Mouse (Mus musculus) adrenal gland, postnatal 25 days (tissue): Measurements from ENCODE around the gene Rsbn1l. TPM values are rescaled to one million over a fixed set of nuclear protein-coding genes. Genes with fewer than 3 reads are reported as not detected.
"Not testable (repeated sequence)": the region's sequence is repeated elsewhere in the genome, so short reads cannot be mapped to it uniquely, and the experiment has no call there.

Source experiments
- DNase-seq: peaks from one replicate; pipeline ENCODE4 v3.0.0; 2021; ENCODE audit warnings: mixed read lengths
- total RNA-seq: library from RNA; stranded (reverse); gene quantifications from 2 replicates; pipeline ENCODE4 v1.2.3, GENCODE M21; 2021

Rsbn1l gene
- total RNA-seq, 1 experiment from 2014 or later = 19.3 TPM

DNA sequence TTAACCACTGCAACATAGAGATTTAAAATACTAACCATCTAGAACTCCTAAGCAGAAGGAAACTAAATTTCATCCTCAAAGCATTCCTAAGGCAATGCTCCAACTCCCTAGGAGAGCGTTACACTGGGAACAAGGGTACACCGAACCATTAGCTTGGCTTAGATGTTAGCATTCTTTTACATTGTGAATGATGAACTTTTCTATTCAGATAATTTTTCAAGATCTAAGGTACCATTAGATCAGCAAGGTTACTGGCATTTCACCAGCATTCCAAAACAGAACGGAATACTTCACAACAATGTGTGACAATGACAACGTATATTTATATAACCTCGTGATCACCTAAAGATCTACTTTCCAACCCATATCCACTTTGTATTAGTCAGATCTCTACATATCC is 6.1 kb downstream of the Rsbn1l start:
- no peak for DNase-seq

DNA sequence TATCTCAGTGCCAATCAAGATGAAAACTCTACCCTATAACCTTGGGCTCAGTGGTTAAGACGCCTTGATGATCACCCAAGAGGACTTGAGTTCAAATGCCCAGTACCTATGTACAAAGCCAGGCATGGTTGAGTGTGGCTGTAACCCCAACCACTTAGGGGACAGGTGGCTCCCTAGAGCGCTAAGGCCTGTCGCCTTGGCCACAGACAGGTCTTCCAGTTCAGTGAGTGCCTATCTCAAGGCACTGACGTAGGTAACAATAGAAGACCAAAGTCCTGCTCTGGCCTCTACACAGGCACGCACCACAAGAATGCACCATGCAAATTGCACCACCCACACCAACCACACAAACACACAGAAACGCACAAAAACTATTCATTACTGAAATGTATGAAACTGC is 9.3 kb downstream of the Rsbn1l start:
- no peak for DNase-seq

DNA sequence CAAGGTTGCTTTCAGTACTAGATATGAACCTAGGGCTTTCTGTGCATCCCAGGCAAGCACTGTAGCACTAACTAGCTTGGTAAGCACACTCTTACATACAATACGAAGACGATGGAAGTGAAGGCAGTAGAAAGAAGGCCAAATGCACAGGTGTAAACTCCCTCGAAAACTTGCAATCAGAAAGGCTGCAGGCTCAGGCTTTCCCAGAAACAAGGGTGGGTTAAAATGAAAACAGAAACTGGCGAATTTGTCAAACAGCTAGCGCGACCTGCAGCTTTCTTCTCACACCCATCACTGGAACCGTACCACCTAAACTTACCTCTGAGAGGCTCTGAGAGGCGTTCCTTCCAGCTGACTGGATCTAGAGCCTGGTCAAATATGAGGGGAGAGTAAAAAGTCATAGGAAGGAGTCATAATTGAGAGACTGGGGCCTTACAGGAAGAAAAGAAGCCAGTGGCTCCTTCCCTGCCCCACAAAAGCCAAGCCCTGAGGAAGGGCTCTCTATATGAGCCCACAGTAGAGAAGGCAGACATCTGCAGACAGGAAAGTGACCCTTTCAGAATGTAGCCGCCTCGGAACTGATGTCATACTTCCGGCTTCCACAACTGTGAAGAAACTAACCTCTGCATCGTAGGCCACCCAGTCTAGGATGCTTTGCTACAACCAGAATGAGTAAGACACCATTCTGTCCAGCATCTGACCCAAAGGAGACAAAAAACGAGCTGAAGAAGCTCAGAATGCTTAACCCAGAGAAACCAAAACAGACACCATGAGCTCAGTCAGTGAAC is 11.0 kb downstream of the Rsbn1l start:
- no peak for DNase-seq

DNA sequence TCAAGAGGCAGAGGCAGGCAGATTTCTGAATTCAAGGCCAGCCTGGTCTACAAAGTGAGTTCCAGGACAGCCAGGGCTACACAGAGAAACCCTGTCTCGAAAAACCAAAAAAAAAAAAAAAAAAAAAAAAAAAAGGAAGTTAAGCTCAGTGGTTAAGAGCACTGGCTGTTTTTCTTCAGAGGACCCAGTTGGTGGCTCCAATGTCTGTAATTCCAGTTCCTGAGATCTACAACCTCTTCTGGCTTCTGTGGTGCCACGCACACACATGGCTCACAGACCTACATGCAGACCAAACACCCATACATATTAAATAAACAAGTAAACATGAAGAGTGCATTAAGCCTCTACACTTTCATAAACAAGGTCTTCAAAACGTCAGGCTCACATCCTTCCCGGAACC is 12.4 kb downstream of the Rsbn1l start:
- not testable (repeated sequence) for DNase-seq

DNA sequence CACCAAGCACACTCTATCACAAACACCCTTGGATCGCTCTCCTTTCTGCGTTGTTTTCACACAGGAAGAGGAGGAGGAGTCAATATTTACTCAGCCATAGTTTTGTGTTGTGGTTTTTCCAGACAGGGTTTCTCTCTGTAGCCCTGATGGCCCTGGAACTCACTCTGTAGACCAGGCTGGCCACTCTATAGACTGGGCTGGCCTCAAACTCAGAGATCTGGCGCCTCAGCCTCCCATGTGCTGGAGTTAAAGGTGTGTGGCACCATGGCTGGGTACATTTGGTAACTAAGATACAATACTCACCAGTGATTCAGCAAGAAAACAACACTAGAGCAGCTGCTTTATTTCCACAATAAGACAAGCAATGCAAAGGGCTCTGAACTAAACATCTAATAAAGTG is 13.7 kb downstream of the Rsbn1l start:
- no peak for DNase-seq

DNA sequence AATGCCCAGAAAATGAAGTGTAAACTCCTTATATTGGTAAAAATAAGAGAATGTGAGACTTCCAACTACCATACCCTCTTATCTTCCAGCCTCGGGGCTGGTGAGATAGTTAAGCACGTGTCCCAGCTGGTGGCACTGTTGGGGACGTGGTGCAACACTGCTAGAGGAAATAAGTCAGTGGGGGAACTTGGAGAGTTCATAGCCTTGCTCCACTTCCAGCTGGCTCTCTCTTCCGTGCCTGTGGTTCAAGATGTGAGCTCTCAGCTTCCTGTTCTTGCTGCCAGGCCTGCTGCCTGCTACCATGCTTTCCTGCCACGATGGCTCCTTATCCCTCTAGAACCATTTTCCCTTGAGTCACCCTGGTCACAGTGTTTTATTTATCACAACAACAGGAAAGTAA is 15.0 kb downstream of the Rsbn1l start:
- DNase-seq = no peak

DNA sequence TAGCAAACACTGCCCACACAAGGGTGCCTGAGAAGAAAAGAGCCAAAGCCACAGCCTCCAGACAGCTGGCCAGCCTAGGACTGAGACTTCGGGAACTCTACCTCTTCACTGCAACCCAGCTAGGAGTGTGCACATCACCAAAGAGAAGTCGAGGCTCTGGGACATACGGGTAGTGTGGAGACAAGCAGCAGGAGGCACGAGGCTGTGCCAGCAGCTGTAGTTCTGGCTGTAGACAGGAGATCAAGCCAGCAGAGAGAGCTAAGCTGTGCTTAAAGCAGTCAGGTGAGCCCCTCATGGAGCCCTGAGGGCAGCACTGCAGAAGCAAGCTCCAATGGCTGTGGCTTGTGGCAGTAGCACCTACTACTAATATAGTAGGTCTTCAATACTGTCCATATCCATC is 15.5 kb downstream of the Rsbn1l start:
- DNase-seq = no peak

DNA sequence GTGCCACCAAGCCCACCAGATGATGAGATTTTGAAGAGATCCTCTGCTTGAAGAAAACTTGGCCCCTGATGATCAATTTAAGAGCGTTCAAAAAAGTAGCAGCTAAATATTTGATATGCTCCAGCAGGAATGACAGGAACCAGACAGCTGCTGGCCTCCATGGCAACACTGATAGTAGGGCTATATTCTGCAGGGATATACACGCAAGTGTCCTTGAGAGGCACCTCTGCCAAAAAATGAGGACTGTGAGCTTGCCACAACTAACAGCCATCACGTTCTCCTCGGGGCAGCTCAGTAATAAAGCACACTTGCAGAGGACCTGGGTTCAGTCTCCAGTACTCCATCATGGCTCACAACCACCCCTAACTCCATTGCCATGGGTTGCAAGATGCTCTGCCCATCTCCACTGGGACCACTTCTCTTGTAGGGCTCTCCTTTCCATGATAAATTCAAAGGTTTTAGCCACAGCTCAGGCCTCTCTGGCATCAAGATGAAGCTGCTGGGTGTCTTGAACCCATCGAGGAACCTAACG is 16.1 kb downstream of the Rsbn1l start:
- no peak for DNase-seq

DNA sequence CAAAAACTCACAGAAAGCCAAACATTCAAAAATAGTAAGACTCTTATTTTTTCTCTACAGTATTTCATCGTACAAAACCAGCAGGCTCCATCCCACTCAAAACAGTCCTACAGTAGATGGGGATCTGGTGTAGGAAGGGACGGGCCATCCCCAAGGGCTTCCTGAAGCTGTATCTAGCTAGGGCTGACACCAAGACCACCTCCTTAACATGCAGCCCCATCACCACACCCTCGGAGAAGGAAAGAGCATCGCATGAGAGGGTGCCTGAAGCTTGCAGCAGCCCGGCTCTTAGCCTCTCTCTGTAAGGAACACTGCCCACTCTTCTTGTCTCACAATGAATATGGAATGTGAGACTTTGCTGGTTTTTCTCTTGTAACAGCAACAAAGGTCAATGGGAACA is 17.7 kb downstream of the Rsbn1l start:
- DNase-seq = no peak

DNA sequence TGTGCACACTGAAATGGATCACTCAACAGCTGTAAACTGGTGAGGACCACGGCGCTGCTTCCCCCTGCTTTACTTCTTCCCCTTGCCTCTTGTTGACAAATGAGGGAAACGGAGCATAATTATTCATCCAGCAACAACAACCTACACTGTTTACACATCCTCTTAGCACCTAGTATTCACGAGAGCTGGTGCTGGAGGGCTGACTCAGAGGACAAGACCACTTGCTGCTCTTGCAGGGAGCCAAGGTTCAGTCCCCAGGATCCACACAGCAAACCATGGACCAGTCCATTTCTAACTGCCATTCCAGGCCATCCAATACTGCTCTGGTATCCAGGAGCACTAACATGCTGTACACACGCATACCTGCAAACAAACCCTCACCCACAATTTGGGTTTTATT is 20.3 kb downstream of the Rsbn1l start:
- DNase-seq = no peak

DNA sequence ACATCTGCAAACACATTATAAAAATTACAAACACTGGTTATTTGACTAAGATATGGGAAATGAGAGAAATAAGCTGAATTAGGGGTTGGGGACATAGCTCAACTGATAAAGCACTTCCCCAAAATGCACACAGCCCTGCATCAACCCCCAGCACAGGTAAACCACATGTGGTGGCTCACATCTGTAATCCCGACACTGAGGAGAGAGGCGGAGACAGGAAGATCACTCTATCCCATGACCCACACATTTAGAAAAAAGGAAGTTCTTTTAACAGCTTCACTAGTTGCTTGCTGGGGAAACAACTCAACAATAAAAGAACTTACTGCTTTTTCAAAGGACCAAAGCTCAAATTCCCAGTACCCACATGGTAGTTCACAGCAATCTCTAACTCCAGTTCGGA is 23.6 kb downstream of the Rsbn1l start:
- DNase-seq = no peak

DNA sequence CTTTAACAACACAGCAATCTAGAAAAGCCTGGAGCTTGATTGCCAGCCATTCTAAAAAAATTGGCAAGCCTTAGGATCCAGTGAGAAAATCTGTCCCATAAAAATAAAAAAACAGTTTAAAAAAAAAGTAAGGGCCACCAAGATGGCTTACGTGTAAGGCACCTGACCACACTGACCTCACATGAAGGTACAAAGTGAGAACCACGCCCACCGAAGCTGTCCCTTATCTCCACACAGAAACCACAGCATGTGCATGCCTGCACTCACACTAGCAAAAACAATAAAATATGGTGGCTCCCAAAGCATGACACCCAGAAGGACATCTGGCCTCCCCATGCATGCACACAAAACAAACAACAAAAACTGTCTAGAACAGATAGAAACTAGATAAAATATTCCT is 24.9 kb downstream of the Rsbn1l start:
- no peak for DNase-seq

DNA sequence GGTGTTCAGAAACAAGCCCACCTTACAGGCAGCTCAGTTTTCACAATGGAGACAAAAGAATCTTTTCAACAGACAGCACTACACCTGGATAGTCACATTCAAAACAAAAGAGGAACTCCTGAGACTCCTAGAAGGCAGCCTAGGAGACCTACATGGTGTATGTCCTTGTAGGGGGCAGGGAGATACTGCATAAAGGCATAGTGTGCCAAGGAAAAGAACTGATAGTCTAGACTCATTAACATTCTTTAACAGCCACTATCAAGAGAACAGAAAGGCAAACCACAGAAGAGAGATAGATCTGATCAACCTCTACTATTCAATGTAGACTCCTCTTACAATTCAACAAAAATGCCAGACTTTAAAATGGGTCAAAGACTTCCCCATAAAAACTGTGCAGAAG is 25.8 kb downstream of the Rsbn1l start:
- no peak for DNase-seq

DNA sequence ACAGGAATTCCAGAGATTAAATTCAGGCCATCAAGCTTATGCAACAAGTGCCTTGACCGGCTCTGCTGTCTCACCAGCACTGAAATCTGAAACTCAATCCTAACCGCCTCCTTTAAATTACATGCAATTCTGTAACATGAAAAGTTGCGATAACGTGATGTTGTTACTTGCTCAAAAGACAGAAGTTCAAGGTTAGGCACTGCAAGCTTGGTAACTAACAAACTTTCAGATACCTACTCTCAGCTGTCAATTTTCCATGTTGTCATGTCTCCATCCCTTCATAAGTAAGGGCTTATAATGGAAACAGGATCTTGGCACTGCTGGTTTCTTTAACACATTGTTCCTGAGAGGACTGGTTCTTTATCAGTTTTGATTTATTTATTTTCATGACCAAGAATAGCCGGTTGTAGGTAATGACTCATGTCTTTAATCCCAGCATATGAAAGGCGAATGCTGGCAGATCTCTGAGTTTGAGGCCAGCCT is 26.5 kb downstream of the Rsbn1l start:
- no peak for DNase-seq

DNA sequence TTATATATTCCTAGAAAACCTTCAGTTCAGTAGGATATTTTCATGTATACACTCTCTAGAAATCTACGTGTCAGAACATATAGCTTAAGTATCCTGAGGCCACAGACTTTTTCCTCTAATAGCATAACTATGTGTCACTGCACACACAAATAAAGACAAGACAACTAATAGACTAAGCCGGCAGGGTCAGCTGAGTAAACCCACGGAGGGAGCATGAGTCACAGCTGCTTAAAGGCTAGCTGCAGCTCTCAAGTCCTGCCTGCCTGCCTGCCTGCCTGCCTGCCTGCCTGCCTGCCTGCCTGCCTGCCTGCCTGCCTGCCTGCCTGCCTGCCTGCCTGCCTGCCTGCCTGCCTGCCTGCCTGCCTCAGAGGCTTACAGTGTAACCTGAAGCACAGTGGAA is 30.7 kb downstream of the Rsbn1l start:
- DNase-seq = peak; percentile 28

DNA sequence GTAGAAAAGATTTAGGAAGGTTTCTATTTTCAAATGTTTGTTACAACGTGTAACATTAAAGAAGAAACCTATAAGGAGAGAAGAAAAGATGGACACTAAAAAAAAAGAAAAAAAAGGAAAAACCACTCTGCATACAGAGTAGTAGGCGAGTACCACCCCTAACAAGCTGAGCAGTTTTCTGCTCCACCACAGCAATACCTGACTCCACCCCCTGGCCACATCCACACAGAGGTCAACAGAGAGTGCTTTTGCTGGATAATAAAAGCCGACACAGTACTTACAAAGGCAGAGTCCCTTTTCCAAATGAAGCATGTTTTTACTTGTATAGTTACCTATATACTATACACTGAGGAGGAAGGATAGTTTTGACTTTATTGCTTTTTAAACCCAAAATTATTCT is 31.6 kb downstream of the Rsbn1l start:
- DNase-seq = no peak

DNA sequence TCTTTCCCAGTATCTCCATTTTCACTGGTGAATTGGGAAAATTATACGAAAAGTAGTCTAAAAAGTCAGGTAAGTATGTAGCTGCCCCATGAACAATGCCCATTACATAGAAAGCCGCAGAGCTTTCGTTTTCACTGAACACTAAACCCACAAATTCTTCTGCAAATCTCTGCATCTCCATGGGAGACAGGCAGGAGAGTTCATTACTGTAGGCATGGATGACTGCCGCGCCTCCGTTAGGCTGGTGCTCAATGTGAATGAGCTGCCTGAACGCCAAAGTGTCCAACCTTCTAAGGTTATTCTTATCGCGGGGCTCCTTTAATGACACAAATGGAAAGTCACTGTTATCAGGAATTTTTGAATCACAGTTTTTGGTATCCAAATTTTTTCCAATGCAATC is 36.6 kb downstream of the Rsbn1l start:
- no peak for DNase-seq

DNA sequence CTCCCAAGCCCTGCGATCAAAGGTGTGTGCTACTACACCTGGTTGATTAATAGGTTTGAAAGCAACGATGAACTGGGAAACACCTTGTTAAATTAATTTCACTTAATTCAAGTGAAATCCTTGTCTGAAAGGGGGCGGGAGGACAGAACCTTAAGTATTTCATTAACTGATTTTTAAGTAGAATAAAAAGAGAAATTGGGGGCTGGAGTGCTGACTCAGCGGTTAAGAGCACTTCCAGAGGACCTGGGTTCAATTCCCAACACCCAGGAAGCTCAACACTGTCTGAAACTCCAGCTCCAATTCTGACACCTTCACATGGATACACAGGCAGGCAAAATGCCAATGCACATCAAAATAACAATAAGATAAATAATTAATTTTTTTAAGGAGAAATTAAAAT is 37.2 kb downstream of the Rsbn1l start:
- DNase-seq = no peak

DNA sequence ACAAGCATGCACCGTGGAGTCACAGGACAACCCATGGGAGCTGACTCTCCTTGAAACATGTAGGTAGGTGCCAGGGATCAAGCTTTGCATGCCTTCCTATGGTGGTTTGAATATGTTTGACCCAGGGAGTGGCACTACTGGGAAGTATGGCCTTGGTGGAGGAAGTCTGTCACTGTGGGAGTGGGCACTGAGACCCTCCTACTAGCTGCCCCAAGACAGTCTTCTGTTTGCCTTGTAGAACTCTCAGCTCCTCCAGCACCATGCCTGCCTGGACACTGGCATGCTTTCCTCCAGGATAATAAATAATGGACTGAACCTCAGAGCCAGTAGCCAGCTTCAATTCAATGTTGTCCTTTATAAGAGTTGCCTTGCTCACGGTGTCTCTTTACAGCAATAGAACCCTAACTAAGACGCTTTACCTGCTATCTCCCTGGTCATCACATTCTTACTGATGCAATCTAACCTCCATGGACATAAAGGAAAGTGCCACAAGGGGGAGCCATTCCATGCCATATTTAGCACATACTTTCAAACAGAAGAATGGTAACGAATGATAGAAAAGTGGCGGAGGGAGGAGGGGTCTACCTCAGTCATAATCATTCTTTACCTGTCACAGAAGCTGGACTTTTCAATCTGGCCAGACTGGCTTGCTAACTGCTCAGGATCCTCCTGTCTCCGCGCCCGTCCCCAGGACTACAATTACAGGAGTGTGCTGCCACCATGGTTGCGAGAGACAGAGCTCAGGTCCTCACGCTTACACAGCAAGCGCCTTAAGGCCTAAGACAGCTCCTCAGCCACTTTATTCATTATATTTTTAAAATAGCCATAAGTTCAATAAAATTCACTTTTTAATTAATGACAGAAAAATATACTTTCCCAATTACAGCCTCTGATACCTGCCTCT is 42.6 kb downstream of the Rsbn1l start:
- DNase-seq = peak; percentile 60

DNA sequence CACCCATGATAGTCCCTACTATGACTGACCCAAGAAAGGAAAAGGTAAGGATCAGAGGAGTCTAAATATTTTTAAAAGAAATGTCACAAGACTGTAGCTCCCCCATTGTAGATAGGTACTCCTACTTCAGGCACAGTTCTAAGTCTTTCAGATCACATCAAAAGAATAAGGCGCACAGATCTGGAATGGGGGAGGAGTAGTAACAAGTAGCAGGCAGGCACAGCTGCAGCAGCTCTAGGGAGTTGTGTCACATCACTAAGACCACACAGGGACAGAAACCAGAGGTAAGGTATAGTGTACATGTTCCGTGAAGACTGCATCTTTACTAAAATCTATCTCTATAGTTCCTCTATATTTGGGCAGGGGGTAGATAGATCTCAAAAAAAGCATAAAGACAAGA is 44.5 kb downstream of the Rsbn1l start:
- no peak for DNase-seq

DNA sequence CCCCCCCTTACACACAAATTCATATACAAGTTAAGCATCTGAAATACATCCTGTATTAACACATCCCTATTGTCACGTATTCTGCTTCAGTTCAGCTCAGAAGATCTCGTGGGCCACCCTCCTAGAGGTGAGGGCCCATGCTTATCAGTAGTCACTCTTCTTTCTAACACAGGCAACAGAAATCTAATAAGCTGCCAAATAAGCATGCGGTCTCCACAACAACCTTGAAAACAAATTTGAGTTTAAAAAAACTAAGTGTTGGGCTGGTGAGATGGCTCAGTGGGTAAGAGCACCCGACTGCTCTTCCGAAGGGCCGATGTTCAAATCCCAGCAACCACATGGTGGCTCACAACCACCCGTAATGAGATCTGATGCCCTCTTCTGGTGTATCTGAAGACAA is 50.0 kb downstream of the Rsbn1l start:
- no peak for DNase-seq

DNA sequence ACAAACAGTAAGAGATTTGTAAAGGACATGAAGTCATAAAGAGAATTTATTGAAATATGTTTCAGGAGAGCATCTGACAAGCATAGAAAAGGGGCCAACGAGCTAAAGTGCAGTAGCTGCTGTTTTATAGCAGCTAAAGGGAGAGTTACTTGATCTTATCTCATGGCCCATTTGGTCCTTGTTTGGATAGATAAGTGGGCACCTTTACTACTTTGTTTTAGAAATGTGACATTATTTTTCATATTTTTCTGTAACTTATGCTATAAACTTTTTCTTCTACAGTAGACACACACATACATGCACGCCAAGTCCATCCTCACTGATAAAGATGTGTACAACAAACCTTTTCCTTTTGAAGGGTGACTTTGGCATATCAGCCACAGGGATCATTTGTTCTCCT is 50.8 kb downstream of the Rsbn1l start:
- DNase-seq = no peak

DNA sequence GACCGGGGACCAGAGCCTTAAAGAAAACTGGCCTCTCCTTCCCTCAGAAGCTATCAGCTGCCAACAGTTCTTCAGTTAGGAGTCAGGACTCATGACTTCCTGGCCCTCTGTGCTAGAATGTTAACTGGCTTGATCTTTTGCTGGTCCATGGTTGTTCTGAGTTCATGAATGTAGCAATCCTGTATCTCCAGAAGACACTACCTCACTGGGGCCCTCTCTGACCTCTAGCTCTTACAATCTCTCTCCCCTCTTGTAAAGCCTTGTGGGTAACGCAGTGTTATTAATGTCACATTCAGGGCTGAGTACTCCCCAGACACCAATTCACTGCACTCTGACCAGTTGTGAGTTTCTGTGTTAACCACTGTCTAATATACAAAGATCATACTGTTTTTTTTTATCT is 51.6 kb downstream of the Rsbn1l start:
- no peak for DNase-seq
